Mouse (Mus musculus) liver, adult (tissue): Measurements from ENCODE around the gene Nedd4.

ENCODE experiments used
- GATA4 ChIP-seq: IDR thresholded peaks from 2 replicates; pipeline ENCODE4 v1.6.1; 2014; ENCODE audit warnings: mild to moderate bottlenecking, low read length; ENCODE audit not compliant: insufficient replicate concordance

Gene Nedd4

DNA sequence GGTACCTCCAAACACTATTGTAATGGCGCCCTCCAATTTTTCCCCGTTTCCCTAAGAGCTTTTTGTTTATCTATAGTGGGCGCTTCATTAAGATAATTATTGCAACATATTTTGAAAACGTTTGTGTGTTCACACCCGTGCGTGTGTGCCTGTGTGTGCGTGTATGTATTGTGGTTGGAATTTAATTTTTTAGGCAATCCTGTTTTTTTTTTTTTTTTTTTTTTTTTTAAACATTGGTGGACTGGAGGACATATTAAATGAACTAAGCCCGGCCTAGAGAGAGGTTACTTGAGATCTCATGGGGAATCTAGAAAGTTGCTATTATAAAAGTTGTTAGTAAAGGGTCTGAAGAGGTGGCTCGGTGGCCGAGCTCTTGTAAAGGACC, 1.4 kb downstream of the Nedd4 start:
- no peak for TF ChIP-seq GATA4

DNA sequence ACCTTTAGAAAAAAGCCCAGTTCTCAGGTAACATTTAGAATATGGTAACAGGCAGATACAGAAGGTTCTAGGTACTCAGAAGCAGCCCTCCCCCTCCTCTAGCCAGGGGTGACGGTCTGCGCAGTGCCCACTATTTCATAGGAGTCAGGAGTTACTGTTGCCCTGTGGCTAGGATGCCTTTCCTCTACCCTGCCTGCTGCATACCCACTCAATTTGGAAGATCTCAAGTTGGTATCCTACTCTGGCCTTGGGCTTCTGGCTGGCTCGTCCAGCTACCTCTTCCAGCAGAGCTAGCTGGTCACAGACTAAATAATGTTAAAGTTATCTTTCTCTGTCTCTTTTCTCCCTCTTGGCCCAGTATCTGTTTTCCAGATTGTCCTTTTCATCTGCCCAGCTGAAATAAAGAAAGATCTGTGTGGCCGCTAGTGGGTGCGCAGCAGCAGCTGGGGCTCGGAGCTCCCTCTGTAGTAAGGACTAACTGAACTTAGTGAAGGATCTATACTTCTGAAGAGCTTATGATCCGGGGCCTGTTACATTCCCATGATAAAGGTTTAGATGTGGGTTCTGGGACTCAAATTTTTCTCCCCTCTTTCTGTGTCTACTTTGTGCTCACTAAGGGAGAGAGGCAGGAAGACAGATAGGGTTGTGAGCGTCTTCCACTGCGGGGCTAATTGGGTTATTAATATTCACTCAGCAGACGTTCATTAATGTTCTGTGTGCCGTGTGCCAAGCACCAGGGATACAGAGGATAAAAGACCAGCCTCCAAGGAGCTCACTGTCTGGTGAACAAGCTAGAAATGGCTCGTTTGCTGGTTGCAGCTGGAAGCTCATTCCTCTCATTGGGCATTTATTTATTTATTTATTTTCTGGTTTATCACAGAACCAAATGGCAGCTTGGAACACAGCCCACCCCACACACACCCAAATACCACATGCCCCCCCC, 2.5 kb downstream of the Nedd4 start:
- no peak for TF ChIP-seq GATA4

DNA sequence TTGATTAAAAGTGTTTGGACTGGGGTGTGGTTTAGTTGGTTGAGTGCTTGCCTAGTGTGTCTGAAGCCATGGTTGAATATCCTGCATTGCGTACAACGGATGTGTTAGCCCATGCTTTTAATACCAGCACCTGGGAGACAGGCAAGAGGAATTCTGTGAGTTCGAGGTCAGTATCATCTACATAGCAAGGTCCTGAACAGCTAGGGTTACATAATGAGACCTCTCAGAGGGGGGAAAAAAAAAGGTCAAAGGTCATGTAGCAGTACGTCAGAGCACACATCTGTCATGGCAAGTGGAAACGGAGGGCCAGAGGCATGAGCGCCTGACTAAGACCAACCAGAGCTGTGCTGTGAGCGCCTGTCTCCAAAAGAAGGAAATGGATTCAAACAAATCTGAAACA, 3.4 kb downstream of the Nedd4 start:
- no peak for TF ChIP-seq GATA4

DNA sequence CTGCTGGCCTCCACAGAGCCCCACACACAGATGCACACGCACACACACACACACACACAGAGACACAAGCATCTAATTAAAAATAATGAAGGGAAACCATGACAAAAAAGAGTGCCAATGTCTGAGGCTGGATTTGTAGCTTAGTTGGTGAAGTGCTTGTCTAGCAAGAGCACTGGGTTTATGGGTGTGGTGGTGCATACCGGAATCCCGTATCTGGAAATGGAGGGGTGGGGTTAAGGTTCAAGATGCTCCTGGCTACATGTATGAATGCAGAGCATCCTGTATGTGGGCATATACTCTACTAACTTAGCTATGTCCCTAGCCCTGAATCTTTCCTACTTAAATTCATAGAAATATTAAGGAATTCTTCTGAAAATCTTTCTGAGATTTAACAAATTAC, 5.0 kb downstream of the Nedd4 start:
- TF ChIP-seq GATA4: no peak

DNA sequence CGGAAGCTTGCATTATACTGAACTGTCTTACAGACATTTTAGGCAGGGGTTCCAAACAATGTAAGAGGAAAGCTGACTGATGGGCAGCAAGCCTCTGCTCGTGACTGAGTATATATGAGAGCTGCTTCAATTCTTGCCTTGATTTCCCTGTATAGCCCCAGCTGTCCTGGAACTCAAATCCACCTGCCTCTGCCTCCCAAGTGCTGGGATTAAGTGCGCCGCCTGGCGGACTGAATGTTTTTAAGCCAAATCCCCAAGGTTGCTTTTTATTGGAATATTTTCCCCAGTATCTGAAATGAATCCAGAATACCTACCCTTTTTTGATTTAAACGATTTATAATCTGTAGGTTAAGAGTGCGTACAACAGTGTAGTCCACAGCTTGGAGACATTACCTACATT, 7.2 kb downstream of the Nedd4 start:
- TF ChIP-seq GATA4: no peak

DNA sequence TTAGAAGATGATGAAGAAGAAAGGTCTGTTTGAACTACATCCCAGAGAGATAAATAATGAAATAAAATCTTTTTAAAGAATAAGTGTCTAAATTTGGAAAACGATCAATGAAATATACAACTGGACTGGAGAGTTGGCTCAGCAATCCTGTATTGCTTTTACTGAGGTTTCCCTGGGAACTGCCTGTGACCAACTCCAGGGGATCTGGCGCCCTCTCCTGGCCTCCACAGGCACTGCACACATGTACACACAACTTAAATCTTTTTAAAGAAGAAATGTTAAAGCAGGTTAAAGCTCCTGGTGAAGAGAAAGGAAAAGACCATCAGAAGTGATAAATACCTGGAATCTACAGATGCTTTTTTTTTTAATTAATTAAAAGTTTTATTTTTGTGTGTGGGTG, 10.2 kb downstream of the Nedd4 start:
- TF ChIP-seq GATA4: no peak

DNA sequence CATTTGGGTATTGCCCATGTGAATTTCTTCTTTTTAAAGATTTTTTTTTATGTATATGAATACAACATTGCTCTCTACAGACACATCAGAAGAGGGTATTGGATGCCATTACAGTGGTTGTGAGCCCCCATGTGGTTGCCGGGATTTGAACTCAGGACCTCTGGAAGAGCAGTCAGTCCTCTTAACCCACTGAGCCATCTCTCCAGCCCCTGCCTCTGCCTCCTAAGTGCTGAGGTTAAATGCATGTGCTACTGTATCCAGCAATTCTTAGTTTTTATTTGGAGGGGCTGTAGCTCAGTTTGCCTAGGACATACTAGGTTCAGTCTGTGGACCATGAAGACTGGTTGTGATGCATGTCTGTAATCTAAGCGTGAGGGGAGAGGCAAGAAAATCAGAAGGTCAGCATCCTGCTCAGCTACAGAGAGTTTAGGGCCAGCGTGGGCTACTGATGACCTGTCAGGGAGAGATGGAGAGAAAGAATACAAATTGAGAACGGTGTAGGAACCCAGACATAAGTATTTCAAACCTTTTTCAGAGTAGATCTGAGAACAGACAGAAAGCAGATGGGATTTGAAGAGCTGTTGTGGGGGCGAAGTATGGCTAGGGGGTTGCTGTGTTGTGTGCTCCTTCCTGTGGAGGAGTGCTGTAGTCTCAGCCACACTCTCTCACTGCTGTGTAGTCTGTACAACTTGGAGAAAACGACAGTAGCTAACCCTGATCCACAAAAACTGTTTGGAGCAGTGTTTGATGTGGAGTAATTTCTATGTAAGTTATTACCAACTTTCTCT, 13.0 kb downstream of the Nedd4 start:
- no peak for TF ChIP-seq GATA4

DNA sequence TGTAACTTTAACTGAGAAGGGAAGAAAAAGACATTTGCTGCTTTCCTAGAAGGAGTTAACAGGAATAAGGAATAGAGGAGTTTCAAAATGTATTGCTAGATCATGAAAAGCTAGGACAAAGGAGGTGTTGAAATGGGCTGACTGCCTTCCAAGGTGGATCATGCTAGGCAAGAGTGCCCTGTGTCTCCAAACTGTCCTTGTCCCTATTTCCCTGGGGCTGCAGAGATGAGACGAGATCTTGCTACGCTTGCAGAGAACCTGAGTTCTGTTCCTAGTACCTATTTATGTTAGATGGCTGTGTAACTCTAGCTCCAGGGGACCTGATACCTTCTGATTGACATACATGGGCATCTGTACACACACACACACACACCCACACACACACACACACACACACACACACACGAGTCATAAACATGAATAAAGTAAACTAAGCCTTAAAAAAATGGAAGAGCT, 13.6 kb downstream of the Nedd4 start:
- no peak for TF ChIP-seq GATA4

DNA sequence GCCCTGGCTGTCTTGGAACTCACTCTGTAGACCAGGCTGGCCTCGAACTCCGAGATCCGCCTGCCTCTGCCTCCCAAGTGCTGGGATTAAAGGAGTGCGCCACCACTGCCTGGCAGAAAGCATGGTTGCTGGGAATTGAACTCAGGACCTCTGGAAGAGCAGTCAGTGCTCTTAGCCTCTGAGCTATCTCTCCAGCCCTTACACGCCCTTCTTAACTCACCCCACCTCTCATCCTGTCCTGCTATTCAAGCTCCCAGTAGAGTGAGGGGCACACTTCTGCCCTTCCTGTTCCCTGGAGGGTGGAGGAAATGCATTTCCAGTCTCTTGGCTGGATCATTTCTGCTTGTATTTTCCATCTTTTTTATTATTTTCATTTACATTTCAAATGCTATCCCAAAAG, 15.5 kb downstream of the Nedd4 start:
- no peak for TF ChIP-seq GATA4

DNA sequence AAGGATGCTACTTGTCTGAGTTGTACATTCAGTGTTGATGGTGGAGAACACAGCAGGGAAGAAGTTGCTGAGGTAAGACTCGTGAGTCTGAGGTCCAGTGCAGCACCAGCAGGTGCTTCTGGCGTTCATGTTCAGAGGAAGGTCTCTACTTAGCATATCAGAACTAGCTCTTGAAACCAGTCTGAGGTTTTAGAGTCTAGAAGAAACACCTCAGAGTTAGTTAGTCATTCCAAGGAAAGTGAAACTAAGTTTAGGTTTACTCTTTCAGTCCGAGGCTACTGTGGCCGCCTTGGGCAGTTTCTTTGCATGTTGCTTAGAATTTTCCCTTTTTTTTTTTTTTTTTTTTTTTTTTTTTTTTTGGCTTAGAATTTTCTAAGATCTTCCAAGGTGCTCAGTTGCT, 16.6 kb downstream of the Nedd4 start:
- no peak for TF ChIP-seq GATA4

DNA sequence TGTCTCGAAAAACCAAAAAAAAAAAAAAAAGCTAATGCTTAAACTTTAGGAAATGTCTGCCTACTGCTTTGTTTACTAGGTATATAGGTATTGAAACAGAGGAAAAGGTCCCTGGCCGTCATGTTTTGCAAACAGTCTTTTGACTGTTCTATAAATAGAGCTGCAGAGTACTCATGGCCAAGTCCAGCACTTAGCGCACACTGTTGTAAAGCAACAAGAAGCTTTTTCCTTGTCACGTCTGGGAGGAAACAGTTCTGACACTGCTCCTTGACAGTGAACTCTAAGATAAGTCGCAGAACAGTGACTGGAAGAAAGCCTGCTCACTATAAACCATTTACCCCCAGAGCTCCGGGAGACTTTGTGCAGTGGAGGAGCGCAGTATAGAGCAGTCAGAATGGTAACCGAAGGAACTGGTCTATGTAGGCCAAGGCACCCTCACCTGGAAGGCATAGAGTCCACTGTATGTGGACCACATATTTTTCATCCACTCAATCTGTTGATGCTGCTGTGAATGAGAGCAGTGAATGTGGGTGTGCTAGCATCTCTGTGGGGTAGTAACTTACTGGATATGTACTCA, 19.6 kb downstream of the Nedd4 start:
- TF ChIP-seq GATA4: peak; percentile 39; the same call in 1 of the 2 replicates

DNA sequence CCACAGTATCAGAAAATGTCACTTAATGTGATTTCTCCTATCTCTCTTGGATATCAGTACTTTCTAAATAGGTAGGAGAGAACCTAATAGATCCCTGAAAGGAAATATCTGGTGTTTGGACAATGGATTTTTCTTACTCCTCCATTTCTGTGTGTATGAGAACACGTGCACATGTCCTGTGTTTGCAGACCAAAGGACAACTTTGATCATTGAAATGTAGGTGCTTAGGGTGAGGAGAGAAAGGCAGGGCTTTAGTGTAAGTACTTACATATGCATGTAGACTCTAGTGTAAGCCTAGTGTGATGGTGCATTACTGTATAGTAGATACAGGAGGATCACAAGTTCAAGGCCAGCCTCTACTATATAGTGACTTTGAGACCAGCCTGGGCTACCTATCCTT, 21.1 kb downstream of the Nedd4 start:
- TF ChIP-seq GATA4: no peak

DNA sequence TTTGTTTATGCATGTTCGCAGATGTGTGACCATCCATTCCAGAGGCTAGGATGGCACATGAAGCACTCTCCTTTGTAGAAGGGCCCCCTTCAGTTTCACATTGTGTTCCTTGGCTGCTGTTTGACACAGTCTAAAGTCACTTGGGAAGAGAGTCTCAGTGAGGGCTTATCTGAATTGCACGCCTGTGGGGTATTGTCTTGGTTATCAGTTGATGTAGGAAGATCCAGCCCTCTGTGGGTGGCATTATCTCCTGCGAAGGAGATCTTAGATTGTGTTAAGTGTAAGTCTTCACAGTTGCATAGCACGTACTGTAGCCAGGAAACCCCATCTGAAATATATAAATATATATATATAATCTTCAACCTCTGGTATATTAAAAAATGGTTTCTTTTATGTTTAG, 23.1 kb downstream of the Nedd4 start:
- TF ChIP-seq GATA4: no peak

DNA sequence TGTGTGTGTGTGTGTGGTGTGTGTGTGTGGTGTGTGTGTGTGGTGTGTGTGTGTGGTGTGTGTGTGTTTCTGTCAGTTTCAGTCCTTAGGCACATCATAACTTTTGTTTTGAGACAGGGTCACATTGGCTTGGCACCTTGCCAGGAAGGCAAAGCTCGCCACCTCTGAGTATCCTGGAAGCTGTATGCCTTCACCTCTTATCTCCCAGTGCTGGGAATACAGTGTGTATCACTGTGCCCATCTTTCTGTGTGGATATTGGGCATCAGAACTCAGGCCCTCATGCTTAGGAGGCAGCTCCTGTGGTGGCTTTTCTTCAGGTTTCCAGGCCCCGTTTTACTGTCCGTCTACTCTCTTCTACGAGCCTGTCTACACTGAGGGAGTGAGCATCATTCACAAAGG, 24.4 kb downstream of the Nedd4 start:
- TF ChIP-seq GATA4: no peak

DNA sequence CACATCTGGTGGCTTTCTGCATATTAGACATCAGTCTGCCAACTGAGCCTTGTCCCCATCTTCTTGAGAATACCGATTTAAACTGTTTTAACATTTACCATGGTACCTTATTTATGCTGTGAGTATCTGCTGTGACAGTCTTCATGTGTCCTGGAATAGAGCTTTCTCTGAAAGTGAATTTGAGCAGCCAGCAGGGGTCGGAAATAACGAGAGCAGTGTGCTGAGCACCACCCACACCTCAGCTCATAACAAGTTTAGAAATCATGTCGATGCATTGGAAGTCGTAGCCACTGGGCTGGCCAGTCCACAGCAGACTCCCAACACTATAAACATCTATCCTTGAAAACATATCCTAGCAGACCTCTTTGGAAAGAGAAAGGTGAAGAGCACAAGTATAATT, 27.4 kb downstream of the Nedd4 start:
- no peak for TF ChIP-seq GATA4

DNA sequence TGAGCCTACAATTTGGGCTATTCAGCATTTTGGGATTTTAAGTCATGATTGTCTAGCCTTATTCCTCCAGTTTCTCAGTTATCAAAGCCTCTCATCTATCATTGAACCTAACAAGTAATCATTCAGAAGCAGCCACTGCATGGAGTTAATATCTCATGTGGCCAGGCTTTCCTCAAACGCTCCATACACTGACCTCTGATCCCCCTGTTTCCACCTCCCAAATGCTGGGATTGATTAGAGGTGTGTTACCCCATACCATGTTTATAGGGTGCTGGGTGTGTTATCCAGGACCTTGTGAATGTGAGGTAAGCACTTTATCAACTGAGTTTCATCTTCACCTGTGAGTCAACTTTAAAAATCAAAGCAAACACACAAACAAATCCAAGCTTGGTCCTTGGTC, 28.7 kb downstream of the Nedd4 start:
- no peak for TF ChIP-seq GATA4
